Mouse (Mus musculus): ENCODE results near the gene Bmp2k. TPM values are rescaled to one million over a fixed set of nuclear protein-coding genes. Genes with fewer than 3 reads are reported as not detected.

Bmp2k gene
- polyA plus RNA-seq, 1 experiment from 2014 or later, result 15.2 TPM

DNA sequence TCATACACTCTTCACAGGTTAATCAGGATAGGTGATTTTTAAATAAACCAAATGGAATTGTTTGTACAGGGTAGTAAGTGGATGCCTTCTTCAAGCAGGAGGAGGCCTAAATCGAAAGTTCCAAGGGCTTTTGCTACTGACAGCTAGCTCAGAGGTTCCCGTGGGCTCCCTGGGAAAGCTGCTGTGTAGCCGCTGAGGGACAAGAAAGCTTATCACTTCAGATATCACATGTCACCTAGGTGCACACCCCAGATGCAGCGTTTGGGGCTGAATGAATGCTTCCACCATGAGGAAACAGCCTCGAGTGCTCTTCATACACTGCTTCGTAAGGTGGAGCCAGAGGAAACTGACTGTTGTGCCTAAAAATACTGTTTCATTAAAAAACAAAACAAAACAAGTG is 90.7 kb downstream of the Bmp2k start:
- TF ChIP-seq CTCF (IDR thresholded peaks at IDR 0.05; ENCODE audit: low read depth) (no peak), EP300 (IDR thresholded peaks at IDR 0.05; ENCODE audit: low read depth) (no peak)
- no peak overlapping the region for H3K4me2 ChIP-seq (ENCODE audit: low read depth, low read length)
- no peaks in the 10 kb centered on the region for H3K27me3 ChIP-seq (ENCODE audit: insufficient read depth, low read length)
- no peaks in the 10 kb centered on the region for H3K9me3 ChIP-seq (ENCODE audit: low read length)
- H3K36me3 ChIP-seq (replicated peaks; ENCODE audit: insufficient read depth, low read length), result peaks cover 60% of the 10 kb centered on the region
- no peak overlapping the region for H3K27ac ChIP-seq (ENCODE audit: low read depth)
- no peak for DNase-seq
- H3K4me1 ChIP-seq (ENCODE audit: insufficient read depth), result no peaks in the 10 kb centered on the region; the same call in 1 of the 2 replicates
- no peak for ATAC-seq
- 80% methylated on average over 6 of the region's 6 CpGs for WGBS (ENCODE audit: insufficient replicate concordance)
- no peak overlapping the region for H3K9ac ChIP-seq (replicated peaks)
- H3K4me3 ChIP-seq (ENCODE audit: low read depth, low read length), result no peak overlapping the region

DNA sequence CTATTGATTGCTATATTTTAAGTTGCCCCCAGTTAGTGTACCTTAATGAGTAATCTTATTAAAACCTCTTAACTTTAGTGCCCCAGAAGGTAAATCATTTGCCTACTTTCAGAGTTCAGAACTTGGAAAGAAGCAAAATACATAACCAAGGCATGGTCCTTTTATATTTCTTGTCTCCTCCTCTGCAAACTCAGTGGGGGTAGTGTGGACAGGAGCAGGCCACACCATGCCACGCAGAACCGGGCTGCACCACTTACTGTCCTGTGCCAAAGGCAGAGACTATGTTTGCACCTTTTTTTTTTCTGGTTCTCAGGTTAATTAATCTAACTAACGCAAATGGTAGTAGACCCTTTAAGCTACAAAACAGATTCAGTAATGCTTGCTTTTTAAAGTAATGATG is 91.9 kb downstream of the Bmp2k start:
- no peak for ATAC-seq

DNA sequence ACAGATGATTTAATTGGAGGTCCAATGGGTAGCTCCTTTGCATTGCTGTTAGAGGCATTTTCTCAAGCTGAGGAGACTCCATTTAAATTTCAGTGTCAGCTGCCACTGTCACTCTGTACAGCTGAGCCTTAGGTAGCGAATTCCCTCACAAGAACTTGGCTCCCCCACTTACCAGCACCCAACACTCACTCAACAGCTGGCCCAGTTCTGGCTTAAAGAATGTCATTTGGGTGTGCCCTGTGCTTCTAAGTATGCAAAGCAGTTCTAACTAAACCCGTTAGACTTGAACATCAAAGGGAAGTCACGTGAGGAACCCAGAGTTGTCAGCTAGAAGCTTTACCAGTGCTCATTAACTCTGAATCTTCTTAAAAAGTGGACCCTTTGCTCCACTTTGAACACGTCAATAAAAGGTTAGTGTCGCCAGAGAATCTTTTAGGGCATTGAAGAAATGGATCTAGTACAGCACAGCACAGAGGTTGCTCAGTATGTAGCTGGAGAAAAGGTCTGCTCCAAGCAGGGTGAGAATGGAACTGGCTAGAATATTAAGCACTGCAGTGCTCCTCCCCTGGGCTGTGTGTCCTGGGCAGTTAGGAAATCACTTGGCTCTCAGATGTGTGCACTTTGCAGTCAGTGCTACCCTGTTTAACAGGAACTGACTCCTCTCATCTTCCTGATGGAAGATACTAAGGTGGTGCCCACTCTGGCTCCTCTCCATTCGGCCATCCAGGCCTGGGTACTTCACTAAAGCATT is 92.7 kb downstream of the Bmp2k start:
- H3K27ac ChIP-seq (ENCODE audit: low read depth), result no peak overlapping the region
- no peak for TF ChIP-seq EP300 (IDR thresholded peaks at IDR 0.05; ENCODE audit: low read depth)
- no peak for TF ChIP-seq CTCF (IDR thresholded peaks at IDR 0.05; ENCODE audit: low read depth)
- 83% methylated on average over 6 of the region's 6 CpGs for WGBS (ENCODE audit: insufficient replicate concordance)
- DNase-seq (no peak), ATAC-seq (peak; percentile 33; the same call in 1 of the 2 replicates)
- H3K36me3 ChIP-seq (replicated peaks; ENCODE audit: insufficient read depth, low read length), result peaks cover 47% of the 10 kb centered on the region
- no peak overlapping the region for H3K9ac ChIP-seq (replicated peaks)
- H3K4me2 ChIP-seq (ENCODE audit: low read depth, low read length), result no peak overlapping the region
- no peaks in the 10 kb centered on the region for H3K27me3 ChIP-seq (ENCODE audit: insufficient read depth, low read length)
- no peaks in the 10 kb centered on the region for H3K9me3 ChIP-seq (ENCODE audit: low read length)
- no peak overlapping the region for H3K4me3 ChIP-seq (ENCODE audit: low read depth, low read length)
- H3K4me1 ChIP-seq (ENCODE audit: insufficient read depth), result no peaks in the 10 kb centered on the region; the same call in 1 of the 2 replicates

More for the DNA sequence above, 91.9 kb downstream of the Bmp2k start:
- 92% methylated on average over 3 of the region's 3 CpGs for WGBS (ENCODE audit: insufficient replicate concordance)
- DNase-seq, result no peak
- TF ChIP-seq EP300 (IDR thresholded peaks at IDR 0.05; ENCODE audit: low read depth), result no peak
- no peak for TF ChIP-seq CTCF (IDR thresholded peaks at IDR 0.05; ENCODE audit: low read depth)
- Histone ChIP-seq H3K4me2 (ENCODE audit: low read depth, low read length) (no peak overlapping the region), H3K36me3 (replicated peaks; ENCODE audit: insufficient read depth, low read length) (peaks cover 49% of the 10 kb centered on the region), H3K27me3 (ENCODE audit: insufficient read depth, low read length) (no peaks in the 10 kb centered on the region), H3K27ac (ENCODE audit: low read depth) (no peak overlapping the region), H3K9ac (replicated peaks) (no peak overlapping the region), H3K4me3 (ENCODE audit: low read depth, low read length) (no peak overlapping the region), H3K4me1 (ENCODE audit: insufficient read depth) (no peaks in the 10 kb centered on the region; the same call in 1 of the 2 replicates), H3K9me3 (ENCODE audit: low read length) (no peaks in the 10 kb centered on the region)

DNA sequence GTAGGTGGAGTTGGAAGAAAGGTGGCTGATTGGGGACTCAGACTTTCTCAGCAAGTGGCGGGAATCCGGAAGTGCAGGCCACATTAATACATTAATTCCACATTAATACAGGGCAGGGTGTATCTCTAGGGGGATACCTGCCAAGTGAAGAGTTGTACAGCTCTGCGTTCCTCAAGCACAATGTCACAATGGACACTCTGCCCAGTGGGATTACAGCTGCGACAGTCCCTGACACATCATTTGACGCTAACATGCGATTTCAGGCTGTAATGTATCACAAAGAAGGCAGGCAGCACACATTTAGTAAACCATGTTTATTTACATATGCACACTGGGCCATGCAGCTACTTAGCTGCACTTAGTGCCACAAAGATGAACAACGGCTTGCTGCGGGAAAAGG is 95.5 kb downstream of the Bmp2k start:
- H3K27me3 ChIP-seq (ENCODE audit: insufficient read depth, low read length), result no peaks in the 10 kb centered on the region
- no peak overlapping the region for H3K27ac ChIP-seq (ENCODE audit: low read depth)
- peaks cover 21% of the 10 kb centered on the region for H3K36me3 ChIP-seq (replicated peaks; ENCODE audit: insufficient read depth, low read length)
- no peaks in the 10 kb centered on the region for H3K9me3 ChIP-seq (ENCODE audit: low read length)
- no peaks in the 10 kb centered on the region; the same call in 1 of the 2 replicates for H3K4me1 ChIP-seq (ENCODE audit: insufficient read depth)
- H3K4me3 ChIP-seq (ENCODE audit: low read depth, low read length), result no peak overlapping the region
- 89% methylated on average over 8 of the region's 8 CpGs for WGBS (ENCODE audit: insufficient replicate concordance)
- no peak for ATAC-seq
- no peak overlapping the region for H3K9ac ChIP-seq (replicated peaks)
- no peak for DNase-seq
- TF ChIP-seq CTCF (IDR thresholded peaks at IDR 0.05; ENCODE audit: low read depth), result no peak
- TF ChIP-seq EP300 (IDR thresholded peaks at IDR 0.05; ENCODE audit: low read depth), result no peak
- no peak overlapping the region for H3K4me2 ChIP-seq (ENCODE audit: low read depth, low read length)

DNA sequence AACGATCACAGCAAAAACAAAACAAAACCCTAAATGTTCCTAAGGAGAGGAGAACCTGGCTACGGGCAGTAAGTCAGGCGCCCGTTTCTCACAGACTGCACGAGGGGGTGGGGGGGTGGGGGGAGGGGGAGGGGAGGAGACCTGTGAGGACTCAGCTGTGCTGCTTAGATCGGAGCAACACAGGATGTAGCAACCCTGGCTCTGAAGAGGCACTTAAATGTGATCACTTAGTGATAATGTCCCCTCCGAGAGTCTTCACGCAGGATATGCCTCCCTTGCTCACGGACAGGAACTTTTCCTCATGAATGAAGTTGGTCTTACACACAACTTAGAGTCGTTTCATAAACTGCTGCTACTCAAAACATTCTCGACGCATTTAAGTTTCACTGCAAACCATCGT is 97.8 kb downstream of the Bmp2k start:
- no peaks in the 10 kb centered on the region for H3K4me1 ChIP-seq (ENCODE audit: insufficient read depth)
- 59% methylated on average over 13 of the region's 13 CpGs for WGBS (ENCODE audit: insufficient replicate concordance)
- no peak overlapping the region for H3K9ac ChIP-seq (replicated peaks)
- no peaks in the 10 kb centered on the region for H3K27me3 ChIP-seq (ENCODE audit: insufficient read depth, low read length)
- TF ChIP-seq CTCF (IDR thresholded peaks at IDR 0.05; ENCODE audit: low read depth) (no peak), EP300 (IDR thresholded peaks at IDR 0.05; ENCODE audit: low read depth) (no peak)
- H3K36me3 ChIP-seq (replicated peaks; ENCODE audit: insufficient read depth, low read length), result 0 out of 2 replicates have a peak, but pooled peaks cover 2% of the 10 kb centered on the region
- no peak for DNase-seq
- no peaks in the 10 kb centered on the region for H3K9me3 ChIP-seq (ENCODE audit: low read length)
- no peak overlapping the region for H3K4me2 ChIP-seq (ENCODE audit: low read depth, low read length)
- H3K4me3 ChIP-seq (ENCODE audit: low read depth, low read length), result no peak overlapping the region
- no peak for ATAC-seq
- no peak overlapping the region for H3K27ac ChIP-seq (ENCODE audit: low read depth)

DNA sequence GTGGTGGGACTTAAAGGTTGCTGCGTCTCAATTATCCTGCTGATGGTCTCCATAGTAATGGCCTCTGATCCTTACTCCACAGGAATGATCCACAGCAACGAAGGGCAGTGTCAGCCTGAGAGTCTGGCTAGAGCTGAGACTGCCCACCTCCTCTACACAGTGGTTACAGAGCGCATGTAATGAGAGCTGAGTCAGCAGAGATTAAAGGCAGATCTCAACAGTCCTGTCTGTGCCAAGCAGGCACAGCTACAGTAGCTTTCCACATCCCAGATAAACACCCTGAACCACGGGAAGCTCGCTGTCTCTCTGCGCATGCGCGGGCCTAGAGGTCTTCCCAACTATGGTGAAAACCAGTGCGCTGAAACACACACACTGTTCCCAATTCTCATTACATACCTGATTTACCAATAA is 100.1 kb downstream of the Bmp2k start:
- WGBS (ENCODE audit: insufficient replicate concordance), result 76% methylated on average over 9 of the region's 9 CpGs
- Histone ChIP-seq H3K9me3 (ENCODE audit: low read length) (no peaks in the 10 kb centered on the region), H3K4me2 (ENCODE audit: low read depth, low read length) (no peak overlapping the region), H3K4me1 (ENCODE audit: insufficient read depth) (no peaks in the 10 kb centered on the region), H3K4me3 (ENCODE audit: low read depth, low read length) (no peak overlapping the region), H3K9ac (replicated peaks) (no peak overlapping the region), H3K27ac (ENCODE audit: low read depth) (no peak overlapping the region), H3K36me3 (replicated peaks; ENCODE audit: insufficient read depth, low read length) (0 out of 2 replicates have a peak, but pooled peaks cover 4% of the 10 kb centered on the region), H3K27me3 (ENCODE audit: insufficient read depth, low read length) (no peaks in the 10 kb centered on the region)
- TF ChIP-seq CTCF (IDR thresholded peaks at IDR 0.05; ENCODE audit: low read depth) (no peak), EP300 (IDR thresholded peaks at IDR 0.05; ENCODE audit: low read depth) (no peak)
- DNase-seq (no peak), ATAC-seq (no peak)
